Mouse (Mus musculus): ENCODE measurements around the gene Dip2b. TPM values are rescaled to one million over a fixed set of nuclear protein-coding genes. Genes with fewer than 3 reads are reported as not detected.
A peak's percentile ranks its signal among the peaks of the same experiment; 100 is the strongest.

The Dip2b gene
- 10 to 100 TPM; 64.8 to 68.3 TPM for total RNA-seq (2021)

DNA sequence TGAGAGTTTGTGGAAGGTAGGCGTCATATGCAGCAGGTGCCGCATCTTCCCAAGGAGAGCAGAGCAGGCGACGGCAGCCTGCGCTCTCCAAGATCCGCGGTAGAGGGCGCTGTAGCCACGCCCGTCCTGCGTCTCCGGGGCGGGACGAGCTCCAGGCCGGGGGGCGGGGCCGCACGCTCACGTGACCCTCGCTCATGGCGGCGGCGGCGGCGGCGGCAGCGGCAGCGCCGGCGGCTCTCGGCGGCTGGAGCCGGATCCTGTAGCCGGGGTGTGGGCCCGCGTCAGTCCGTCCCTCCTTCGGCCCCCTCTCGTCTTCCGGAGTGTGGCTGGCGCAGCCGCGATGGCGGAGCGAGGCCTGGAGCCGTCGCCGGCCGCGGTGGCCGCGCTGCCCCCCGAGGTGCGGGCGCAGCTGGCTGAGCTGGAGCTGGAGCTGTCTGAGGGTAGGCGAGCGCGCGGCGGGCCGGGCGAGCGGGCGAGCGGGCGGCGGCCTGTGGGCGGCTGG lies at the start of gene Dip2b:
Gene Dip2b (plus strand): TSS at position 195 of the 502 bp plus-strand sequence.
- intact Hi-C loops (cut with DNase I), result loop anchor here (1.0 to 5.0 kb wide), 3 partner anchors 54 to 189 kb away; partner anchors contain the start of gene Atf1
- DNase-seq (ENCODE audit: low spot score in 2 of 2), result peak; percentile 95

DNA sequence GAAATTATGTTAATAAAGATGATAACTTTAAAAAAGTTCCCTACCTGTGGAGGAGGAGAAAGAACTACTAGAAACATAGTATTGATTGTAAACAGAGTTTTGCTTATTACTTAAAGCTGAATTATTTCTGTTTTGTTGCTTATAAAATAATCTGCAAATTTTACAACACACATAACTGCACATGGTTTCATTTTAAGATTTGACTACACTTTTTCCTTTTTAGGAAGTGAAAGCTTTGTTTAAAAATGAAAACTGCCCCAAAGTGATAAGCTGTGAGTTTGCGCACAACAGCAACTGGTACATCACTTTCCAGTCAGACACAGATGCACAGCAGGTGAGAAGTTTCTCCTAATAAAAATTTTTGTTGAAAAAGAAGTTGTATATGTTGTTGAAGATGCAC lies 45.4 kb upstream of the Dip2b start:
- intact Hi-C loops (cut with DNase I), result no loop called here
- no peak for DNase-seq (ENCODE audit: low spot score in 2 of 2)

DNA sequence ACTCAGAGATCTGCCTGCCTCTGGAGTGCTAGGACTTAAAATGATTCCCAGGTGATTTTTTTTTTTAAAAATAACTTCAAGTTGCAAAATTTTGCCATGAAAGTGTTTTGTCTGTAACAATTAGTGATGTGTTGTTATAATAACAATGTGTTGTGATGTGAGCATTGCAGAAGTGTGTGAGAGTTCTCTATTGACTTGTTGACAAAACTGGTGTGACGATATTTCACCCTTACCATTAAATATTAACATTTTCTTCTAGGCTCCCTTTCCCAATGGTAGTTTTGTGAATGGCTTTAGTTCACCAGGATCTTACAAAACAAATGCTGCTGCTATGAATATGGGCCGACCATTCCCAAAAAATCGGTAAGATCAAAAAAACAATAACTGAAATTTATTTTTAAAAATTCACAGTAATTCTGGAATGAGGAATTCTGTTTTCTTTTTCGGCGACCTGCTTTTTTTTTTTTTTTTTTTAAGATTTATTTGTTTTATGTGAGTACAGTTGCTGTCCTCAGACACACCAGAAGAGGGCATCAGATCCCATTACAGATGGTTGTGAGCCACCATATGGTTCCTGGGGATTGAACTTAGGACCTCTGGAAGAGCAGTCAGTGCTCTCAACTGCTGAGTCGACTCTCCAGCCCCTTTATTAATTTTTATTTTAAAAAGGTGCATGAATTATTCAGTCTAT lies 41.2 kb upstream of the Dip2b start:
- DNase-seq (ENCODE audit: low spot score in 2 of 2), result no peak

DNA sequence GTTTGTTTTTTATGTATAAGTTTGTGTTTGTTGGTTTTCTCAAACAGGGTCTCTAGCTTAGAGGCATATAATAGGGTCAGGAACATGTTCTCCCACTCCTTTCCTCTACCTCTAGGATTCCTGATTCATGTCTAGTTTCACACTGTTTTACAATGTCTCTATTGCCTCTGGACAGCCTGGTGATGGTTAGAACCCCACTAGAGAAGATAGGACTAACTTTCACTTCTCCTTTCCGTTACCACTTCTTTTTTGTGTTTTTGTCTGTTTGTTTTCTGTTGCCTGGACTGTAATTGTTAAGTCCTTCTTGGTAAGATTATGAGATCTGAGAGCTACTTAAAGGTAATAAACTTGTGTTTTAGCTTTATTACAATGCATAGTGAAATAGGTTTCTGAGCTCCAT lies 39.1 kb upstream of the Dip2b start:
- intact Hi-C loops (cut with DNase I), result no loop called here

More for the DNA sequence above, 41.2 kb upstream of the Dip2b start:
- intact Hi-C loops (cut with DNase I), result no loop called here

DNA sequence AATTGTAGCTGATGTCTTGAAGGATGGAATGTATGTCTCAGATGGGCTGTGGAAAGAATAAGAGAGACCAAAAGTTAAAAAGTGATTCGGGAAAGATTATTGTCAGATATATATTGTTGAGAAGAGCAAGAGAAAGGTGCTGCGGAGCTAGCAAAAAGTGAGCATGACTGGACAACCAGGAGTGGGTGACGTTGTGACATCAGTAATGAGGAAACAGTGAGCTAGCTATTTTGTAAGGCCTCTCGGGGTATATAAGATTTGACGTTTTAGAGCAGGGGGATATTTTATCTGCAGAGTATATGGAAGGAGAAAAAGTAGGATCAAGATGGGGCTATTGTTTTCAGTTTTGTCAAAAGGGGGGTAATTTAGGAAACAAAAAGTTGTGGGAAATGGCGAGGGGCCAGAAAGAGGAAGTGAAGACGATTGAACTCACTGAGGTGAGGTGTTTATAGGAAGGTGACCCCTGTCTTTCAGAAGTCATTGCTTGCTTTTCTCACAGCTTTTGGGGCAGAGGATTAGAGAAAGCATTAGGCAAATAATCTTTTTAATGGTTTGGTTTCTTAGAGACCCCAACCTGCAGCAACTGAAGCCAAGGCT lies 33.7 kb upstream of the Dip2b start:
- intact Hi-C loops (cut with DNase I), result no loop called here
- no peak for DNase-seq (ENCODE audit: low spot score in 2 of 2)

More for the DNA sequence above, 39.1 kb upstream of the Dip2b start:
- no peak for DNase-seq (ENCODE audit: low spot score in 2 of 2)

DNA sequence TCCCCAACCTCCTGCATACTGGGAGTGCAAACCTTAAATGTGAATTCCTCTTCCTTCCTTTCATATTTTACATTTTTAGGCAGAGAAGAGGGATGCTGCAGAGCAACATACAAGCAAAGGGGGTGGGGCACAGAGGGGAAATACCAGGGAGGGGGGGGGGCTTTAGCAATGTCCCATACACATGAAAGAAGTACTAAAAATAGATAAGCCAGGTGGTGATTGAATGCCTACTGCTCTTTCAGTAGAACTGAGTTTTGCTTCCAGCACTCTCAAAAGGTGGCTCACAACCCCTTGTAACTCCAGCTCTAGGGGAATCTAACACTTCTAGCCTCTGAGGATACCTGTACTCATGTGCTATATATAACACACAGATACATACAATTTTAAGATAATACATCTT lies 32.3 kb upstream of the Dip2b start:
- intact Hi-C loops (cut with DNase I), result no loop called here
- DNase-seq (ENCODE audit: low spot score in 2 of 2), result no peak

DNA sequence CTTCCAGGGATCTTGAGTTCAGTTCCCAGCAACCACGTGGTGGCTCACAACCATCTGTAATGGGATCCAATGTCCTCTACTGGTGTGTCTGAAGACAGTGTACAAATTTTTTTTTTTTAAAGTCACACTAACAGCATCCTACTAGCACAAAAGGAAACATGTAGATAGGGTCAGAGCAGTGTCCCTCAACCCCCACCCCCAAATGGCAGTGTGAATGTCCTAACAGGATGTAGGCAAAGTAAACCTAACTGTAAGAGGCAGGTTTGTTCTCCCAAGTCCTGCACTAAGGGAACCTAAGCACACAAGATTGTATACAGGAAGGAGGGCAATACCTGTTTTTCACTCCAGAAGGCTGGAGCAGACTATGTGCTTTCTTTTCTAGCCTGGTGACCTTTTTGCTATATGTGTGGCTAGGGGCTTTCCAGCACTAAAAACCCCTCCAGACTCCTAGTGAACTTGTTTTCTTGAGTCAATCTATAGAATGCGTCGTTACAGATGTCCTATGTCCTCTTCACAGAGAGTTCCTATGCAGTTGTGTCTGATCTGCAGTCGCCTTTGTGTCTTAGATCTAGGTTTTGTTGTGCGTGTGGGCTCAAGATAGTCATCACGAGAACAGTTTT lies 20.1 kb upstream of the Dip2b start:
- intact Hi-C loops (cut with DNase I), result no loop called here
- no peak for DNase-seq (ENCODE audit: low spot score in 2 of 2)

DNA sequence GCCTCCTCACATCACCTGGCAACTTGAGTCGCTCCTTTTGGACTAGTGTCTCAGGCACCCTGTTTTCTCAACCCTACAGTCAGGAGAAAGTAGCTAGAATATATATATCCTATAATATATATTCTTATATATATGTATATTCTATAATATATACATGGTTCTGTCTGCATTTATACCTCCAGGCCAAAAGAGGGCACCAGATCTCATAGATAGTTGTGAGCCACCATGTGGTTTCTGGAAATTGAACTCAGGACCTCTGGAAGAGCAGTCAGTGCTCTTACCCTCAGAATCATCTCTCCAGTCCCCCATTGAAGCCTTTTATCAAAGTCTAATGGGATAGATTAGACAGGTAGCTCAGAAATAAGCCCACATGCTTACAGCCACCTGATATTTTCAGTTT lies 17.3 kb upstream of the Dip2b start:
- DNase-seq (ENCODE audit: low spot score in 2 of 2), result no peak
- intact Hi-C loops (cut with DNase I), result loop anchor here (5.0 kb wide), 3 partner anchors 106 to 446 kb away; partner anchors contain the start of gene Letmd1

DNA sequence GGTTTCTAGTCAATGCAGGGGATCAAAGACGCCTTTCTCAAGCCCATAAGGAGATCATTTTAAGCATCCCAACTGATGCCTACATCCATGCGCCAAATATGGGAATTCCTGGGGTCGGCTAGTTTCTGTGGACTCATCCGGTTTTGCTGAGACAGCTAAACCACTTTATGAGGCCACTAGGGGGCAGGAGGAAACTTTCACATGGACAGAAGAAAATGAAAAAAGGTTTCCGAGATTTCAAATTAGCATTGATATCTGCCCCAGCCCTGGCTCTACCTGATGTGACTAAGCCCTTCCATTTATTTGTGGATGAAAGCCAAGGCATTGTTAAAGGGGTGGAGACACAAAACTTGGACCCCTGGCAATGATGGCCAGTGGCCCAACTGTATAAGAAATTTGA lies 15.5 kb upstream of the Dip2b start:
- intact Hi-C loops (cut with DNase I), result loop anchor here (5.0 kb wide), 3 partner anchors 104 to 444 kb away; partner anchors contain the start of gene Letmd1
- peak in 1 of 2 experiments; percentile 25 for DNase-seq (ENCODE audit: low spot score in 2 of 2)

DNA sequence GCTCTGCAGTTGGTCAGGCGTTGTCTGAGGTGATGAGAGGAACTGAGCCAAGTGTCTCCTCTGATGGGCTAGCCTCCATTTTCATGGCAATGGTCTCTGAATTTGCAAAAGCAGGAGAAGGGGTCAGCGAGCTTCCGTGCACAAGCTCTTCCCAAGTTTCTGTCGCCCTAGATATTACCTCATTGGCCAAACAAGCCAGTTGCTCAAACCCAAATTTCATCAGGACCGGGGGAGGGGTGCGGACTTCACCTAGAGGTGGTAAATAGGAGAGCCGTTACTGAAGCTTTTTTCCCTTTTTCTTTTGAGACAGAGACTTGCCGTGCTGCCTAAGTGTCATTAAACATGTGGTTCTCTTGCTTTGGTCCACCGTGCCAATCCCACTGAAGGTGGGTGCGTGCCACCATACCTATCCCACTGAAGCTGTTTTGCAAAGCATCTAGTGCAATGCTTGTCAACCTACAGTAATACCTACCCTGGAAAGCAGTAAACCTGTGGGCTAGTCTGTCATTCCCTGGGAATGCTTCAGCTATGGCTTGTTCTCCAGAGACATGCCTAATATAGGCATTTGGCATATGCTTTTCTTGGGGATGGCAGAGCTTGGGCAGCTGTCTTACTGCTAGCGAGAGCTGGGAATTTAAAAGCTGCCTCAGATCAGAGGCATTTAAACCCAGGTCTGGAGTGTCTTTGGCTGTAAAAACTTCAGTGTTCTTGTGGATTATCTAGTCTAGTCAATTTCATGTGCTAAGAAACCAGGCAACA lies 13.2 kb upstream of the Dip2b start:
- no peak for DNase-seq (ENCODE audit: low spot score in 2 of 2)
- intact Hi-C loops (cut with DNase I), result no loop called here

DNA sequence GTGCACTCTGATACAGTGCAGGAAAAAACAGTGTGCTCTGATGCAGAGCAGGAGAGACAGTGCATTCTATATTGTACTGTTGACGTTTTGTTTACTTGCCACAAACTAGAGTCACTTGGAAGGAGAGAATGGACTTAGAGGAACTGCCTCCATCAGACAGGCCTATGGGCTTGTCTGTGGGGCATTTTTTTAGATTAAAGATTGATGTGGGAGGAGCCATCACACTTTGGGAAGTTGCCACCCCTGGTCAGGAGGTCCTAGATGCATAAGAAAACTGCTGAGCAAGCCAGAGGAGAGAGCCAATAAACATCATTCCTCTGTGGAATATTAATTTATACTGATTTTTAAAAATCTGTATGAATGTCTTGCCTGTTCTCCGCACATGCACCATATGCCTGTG lies 10.3 kb upstream of the Dip2b start:
- DNase-seq (ENCODE audit: low spot score in 2 of 2), result no peak
- intact Hi-C loops (cut with DNase I), result no loop called here

DNA sequence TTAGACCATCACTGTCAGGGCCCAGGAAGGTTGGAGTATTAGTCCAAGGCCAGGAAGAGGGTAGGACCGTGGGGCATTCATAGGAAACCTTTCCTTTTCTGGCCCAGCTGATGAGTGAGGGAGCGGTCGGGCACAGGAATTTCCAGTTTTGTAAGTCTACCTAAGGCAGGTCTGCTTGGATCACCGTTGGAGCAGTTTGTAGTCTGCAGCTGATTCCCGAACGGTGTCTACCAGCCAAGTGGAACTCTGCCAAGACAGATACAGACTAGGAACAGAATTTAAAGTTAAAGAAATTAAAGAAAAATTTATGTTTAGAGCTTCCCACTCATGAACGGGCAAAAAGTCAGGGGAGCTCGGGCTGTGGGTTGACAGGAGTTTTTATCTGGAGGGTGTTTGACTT lies 9.0 kb upstream of the Dip2b start:
- peak; percentile 26 to 31 for DNase-seq (ENCODE audit: low spot score in 2 of 2)
- intact Hi-C loops (cut with DNase I), result no loop called here

DNA sequence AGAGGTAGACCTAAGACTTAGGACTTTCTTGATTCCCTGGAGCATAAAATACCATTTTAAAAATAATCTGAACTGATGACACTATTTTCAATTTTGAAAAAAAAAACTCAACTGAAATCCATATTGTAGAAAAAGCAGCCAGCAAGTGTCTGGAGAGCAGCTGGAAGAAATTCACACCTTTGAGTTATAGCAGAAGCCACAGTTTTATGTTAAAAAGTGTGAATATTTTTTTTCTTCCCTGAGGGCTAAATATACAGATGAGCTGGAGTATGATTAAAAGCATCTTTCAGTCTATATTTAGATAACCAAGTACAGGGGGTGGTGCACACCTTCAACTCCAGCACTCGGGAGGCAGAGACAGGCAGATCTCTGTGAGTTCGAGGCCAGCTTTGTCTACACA lies 8.6 kb upstream of the Dip2b start:
- no peak for DNase-seq (ENCODE audit: low spot score in 2 of 2)
- intact Hi-C loops (cut with DNase I), result no loop called here

DNA sequence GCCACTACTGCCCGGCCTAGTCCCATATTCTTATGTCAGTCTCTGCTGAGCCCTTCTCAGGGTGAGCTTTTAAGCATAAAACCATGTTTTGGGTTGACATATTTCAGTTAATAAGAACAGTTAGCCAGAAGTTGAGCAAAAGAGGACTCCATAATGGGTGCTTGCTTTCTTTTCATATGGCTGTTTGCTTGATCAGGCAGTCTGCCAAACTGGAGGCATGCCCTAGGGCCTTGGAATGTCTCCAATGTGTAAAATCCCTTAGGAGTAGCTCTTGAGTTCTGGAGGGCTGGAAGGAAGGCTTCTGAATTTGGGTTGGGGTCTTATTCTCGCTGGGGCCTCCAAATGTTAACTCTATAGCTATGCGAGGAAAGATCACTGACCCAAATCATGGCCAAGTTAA lies 5.9 kb upstream of the Dip2b start:
- intact Hi-C loops (cut with DNase I), result no loop called here
- DNase-seq (ENCODE audit: low spot score in 2 of 2), result no peak

DNA sequence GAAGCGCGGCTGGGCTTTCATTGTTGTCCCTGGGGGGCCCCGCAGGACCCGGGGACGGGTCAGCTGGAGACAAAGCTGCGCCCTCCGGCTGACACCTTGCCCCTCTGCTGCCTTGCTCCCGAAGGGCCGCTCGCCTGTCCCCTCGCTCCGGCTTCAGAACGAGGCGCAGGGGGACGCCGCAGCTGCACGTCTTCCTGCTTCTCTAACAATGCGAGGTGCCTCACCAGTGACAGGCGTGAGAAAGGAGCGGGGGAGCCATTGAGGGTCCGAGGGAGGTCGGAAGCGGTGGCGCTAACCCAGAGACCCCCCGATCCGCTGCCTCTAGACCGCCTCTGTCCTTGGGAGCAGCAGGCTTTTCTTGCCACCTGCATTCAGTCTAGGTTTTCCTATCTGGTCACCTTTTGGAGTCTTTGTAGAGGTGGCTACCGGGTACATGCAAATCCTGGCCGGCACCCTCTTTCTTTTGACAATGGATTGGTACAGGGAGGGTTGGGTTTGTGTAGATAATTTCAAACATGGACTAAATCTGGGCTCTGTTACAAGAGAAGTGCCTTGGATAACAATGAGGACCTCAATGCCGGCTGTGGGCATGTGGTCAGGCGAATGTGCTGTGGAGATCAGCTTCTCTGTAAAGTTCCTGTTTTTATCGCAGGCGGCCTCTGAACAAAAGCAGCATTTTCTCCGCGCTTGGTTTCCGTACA lies 687 bp downstream of the Dip2b start:
- intact Hi-C loops (cut with DNase I), result loop anchor here (2.0 to 5.0 kb wide), 2 partner anchors 54 to 188 kb away; partner anchors contain the start of gene Atf1
- DNase-seq (ENCODE audit: low spot score in 2 of 2), result peak; percentile 41 to 57

DNA sequence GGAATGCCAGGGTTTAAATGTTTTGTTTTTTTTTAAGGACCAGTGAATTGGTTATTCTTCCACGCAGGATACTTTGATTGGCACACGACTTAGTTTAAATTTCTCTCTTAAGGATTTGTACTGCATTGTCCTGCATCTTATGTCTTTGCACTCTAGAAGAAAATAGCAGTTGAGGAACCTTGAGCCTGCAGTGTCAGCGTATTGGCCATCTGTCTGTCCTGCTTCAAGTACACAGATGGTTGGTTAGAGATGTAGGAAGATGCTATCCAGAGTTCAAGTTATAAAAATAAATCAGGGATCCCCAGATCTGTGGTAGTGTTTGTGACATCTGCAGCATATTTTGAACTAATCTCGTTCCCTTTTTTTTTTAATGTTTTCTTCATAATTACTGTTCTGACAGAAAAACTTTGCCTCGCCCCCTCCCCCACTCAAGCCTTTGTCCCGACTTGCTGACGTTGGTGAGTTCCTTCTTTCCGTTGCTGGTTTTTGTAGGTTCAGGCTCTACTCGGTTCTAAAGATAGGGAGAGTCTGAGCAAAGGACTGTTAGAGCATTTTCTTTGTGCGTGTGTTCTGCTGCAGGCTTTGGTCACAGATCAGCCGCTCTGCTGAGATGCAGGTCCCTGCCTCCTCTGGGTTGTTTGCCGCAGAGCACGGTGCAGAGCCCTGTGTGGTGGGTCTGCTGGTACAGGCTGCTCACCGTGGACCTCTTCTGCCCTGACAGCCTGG lies 2.2 kb downstream of the Dip2b start:
- intact Hi-C loops (cut with DNase I), result loop anchor here (5.0 kb wide), 1 partner anchor 42 kb away; no protein-coding TSS in a partner anchor
- peak in 1 of 2 experiments; percentile 21 for DNase-seq (ENCODE audit: low spot score in 2 of 2)

DNA sequence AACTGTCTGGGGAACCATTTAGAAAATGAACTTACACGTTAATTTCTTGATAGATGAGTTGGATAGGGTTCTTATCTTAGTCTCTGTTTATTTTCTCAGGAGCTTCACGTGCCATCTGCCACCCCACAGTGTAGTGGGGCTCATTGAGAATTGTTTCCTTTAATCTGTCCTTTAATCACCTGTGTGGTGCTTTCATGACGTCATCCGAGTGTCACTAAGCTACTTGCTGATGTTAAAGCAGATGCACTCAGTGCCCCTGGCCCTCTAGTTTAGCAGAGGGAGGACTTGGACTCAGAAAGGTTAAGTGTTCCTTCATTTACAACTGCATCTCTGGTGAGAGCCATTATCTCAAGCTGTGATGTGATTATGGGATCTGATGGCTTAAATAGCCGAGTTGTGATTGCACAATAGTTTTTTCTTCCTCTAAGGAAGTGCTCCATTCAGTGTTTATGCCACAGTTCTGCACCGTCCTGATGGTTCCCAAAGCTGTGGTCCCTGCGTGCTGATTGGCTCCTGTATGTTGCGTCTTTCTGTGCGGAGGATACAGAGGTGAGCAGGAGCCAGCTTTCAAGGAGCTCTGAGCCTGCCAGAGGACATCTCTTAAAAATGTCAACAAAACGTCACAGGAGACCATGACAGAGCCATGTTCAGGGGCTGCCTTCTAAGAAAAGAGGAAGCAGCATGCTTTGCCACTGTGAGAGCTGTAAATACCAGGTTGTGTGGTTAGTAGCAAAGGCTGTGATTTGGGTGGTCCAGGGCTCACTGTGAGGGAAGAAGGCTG lies 3.0 kb downstream of the Dip2b start:
- intact Hi-C loops (cut with DNase I), result loop anchor here (5.0 kb wide), 1 partner anchor 41 kb away; no protein-coding TSS in a partner anchor
- DNase-seq (ENCODE audit: low spot score in 2 of 2), result peak; percentile 26 to 27

DNA sequence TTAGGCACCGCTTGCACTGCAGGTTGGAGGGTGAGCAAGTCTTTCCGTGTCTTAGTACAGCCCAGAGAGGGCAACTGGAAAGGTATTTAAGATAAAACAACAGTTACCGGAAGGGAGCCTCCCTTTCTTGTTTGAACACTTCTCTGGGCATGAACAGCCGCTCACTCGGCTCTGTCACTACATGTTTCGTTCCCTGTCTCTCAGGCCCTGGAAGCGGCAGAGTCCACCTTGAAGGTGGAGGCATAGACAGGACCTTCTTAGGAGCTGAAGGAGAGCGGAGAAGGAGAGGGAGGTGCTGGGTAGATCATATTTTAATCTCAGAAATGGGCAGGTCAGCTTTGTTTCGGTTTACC lies 3.6 kb downstream of the Dip2b start:
- intact Hi-C loops (cut with DNase I), result loop anchor here (5.0 kb wide), 1 partner anchor 40 kb away; no protein-coding TSS in a partner anchor
- DNase-seq (ENCODE audit: low spot score in 2 of 2), result no peak
